Mouse (Mus musculus) cerebellum, postnatal 10 days (tissue): Measurements from ENCODE around the gene Mettl23.
"Not testable (repeated sequence)": the region's sequence is repeated elsewhere in the genome, so short reads cannot be mapped to it uniquely, and the experiment has no call there.

Experiments used
- DNase-seq, 2 experiments: peaks; one replicate each; pipeline ENCODE4 v3.0.0; 2021; ENCODE audit warnings: mixed read lengths in 2 of 2

Gene Mettl23

GRCm38 (mm10) chr11:116848086-116848876 is 5.2 kb downstream of the Mettl23 start:
- no peak for DNase-seq

GRCm38 (mm10) chr11:116848877-116849178 is 5.8 kb downstream of the Mettl23 start:
- not testable (repeated sequence) for DNase-seq

GRCm38 (mm10) chr11:116849587-116849986 is 6.5 kb downstream of the Mettl23 start:
- no peak for DNase-seq

- no peak for DNase-seq
Observed at GRCm38 (mm10) chr11:116850085-116850484, 7.0 kb downstream of the Mettl23 start.

GRCm38 (mm10) chr11:116850833-116851477 is 7.9 kb downstream of the Mettl23 start:
- DNase-seq: no peak

GRCm38 (mm10) chr11:116851576-116852290 is 8.7 kb downstream of the Mettl23 start:
- DNase-seq: peak in 1 of 2 experiments; percentile 36

GRCm38 (mm10) chr11:116852291-116852890 is 9.3 kb downstream of the Mettl23 start, which contains the start of gene Mfsd11:
Mfsd11 (plus strand) TSS chr11:116852440.
- DNase-seq: peak; percentile 90 to 92

- DNase-seq: peak; percentile 98 to 99
Observed at GRCm38 (mm10) chr11:116852891-116853511, 9.9 kb downstream of the Mettl23 start, which contains the start of gene Srsf2. Srsf2 (minus strand) TSS chr11:116853094.

GRCm38 (mm10) chr11:116853512-116853928 is 10.4 kb downstream of the Mettl23 start:
- DNase-seq: peak; percentile 99

- no peak for DNase-seq
Observed at GRCm38 (mm10) chr11:116854279-116854678, 11.2 kb downstream of the Mettl23 start.

GRCm38 (mm10) chr11:116857183-116857850 is 14.2 kb downstream of the Mettl23 start:
- DNase-seq: no peak

- no peak for DNase-seq
Observed at GRCm38 (mm10) chr11:116864444-116864843, 21.4 kb downstream of the Mettl23 start.

- no peak for DNase-seq
Observed at GRCm38 (mm10) chr11:116865945-116866585, 23.0 kb downstream of the Mettl23 start.

- DNase-seq: no peak
Observed at GRCm38 (mm10) chr11:116868129-116868528, 25.1 kb downstream of the Mettl23 start.

GRCm38 (mm10) chr11:116869223-116869622 is 26.1 kb downstream of the Mettl23 start:
- no peak for DNase-seq

GRCm38 (mm10) chr11:116869641-116870040 is 26.6 kb downstream of the Mettl23 start:
- DNase-seq: no peak

GRCm38 (mm10) chr11:116871538-116871937 is 28.5 kb downstream of the Mettl23 start:
- no peak for DNase-seq

GRCm38 (mm10) chr11:116873987-116874386 is 30.9 kb downstream of the Mettl23 start:
- DNase-seq: peak in 1 of 2 experiments; percentile 40

- peak; percentile 51 to 57 for DNase-seq
Observed at GRCm38 (mm10) chr11:116878454-116878853, 35.4 kb downstream of the Mettl23 start.

GRCm38 (mm10) chr11:116880839-116881238 is 37.8 kb downstream of the Mettl23 start:
- peak; percentile 75 to 84 for DNase-seq

GRCm38 (mm10) chr11:116881440-116881839 is 38.4 kb downstream of the Mettl23 start:
- DNase-seq: no peak
